Mouse (Mus musculus) limb, embryonic 12.5 days (tissue): ENCODE measurements around the gene Slc41a2. TPM values are rescaled to one million over a fixed set of nuclear protein-coding genes. Genes with fewer than 3 reads are reported as not detected.
"Not testable (repeated sequence)": the region's sequence is repeated elsewhere in the genome, so short reads cannot be mapped to it uniquely, and the experiment has no call there.

Source experiments
- ATAC-seq: fragments of 200-750 bp; cut with Nextera tagmentation; 2 replicates; pipeline ENCODE4 v1.8.0; 2017; ENCODE audit warnings: low read depth, moderate TSS enrichment; ENCODE audit not compliant: insufficient number of reproducible peaks, insufficient read depth, low FRiP score, low TSS enrichment
- H3K27ac ChIP-seq: fragments of 300-500 bp; sonication (generic); 2 replicates; pipeline ENCODE4 v1.5.1; 2016; ENCODE audit warnings: mild to moderate bottlenecking, moderate library complexity
- H3K27me3 ChIP-seq: fragments of 300-500 bp; sonication (generic); 2 replicates; pipeline ENCODE4 v1.6.1; 2016; ENCODE audit warnings: mild to moderate bottlenecking, moderate library complexity
- H3K36me3 ChIP-seq: fragments of 300-500 bp; sonication (generic); 2 replicates; pipeline ENCODE4 v1.6.1; 2016; ENCODE audit warnings: mild to moderate bottlenecking, moderate library complexity
- H3K4me1 ChIP-seq: fragments of 300-500 bp; sonication (generic); replicated peaks from 2 replicates; pipeline ENCODE4 v1.6.1; 2016
- H3K4me2 ChIP-seq: fragments of 300-500 bp; sonication (generic); 2 replicates; pipeline ENCODE4 v1.6.1; 2016; ENCODE audit warnings: mild to moderate bottlenecking, moderate library complexity
- H3K4me3 ChIP-seq: fragments of 300-500 bp; sonication (generic); replicated peaks from 2 replicates; pipeline ENCODE4 v1.5.1; 2016; ENCODE audit warnings: mild to moderate bottlenecking
- H3K9ac ChIP-seq: fragments of 300-500 bp; sonication (generic); replicated peaks from 2 replicates; pipeline ENCODE4 v1.6.1; 2016; ENCODE audit warnings: mild to moderate bottlenecking, moderate library complexity
- H3K9me3 ChIP-seq: fragments of 300-500 bp; sonication (generic); 2 replicates; pipeline ENCODE4 v1.6.1; 2016; ENCODE audit warnings: mild to moderate bottlenecking, moderate library complexity
- WGBS: fragments of 180-500 bp; shearing (Covaris S2); methylation state at CpG from one replicate; pipeline ENCODE4 v1.1.7; 2016; 5-methylcytosine and 5-hydroxymethylcytosine counted together
- polyA plus RNA-seq: library from polyadenylated mRNA; unstranded; fragments of >200 nt; fragmentation: Nextera tagmentation; extraction: Ambion mirVana; gene quantifications from 2 replicates; pipeline ENCODE4 v1.2.1, GENCODE M21; 2016

The Slc41a2 gene
- polyA plus RNA-seq: 0.44 and 1.3 TPM in 2 replicates

DNA sequence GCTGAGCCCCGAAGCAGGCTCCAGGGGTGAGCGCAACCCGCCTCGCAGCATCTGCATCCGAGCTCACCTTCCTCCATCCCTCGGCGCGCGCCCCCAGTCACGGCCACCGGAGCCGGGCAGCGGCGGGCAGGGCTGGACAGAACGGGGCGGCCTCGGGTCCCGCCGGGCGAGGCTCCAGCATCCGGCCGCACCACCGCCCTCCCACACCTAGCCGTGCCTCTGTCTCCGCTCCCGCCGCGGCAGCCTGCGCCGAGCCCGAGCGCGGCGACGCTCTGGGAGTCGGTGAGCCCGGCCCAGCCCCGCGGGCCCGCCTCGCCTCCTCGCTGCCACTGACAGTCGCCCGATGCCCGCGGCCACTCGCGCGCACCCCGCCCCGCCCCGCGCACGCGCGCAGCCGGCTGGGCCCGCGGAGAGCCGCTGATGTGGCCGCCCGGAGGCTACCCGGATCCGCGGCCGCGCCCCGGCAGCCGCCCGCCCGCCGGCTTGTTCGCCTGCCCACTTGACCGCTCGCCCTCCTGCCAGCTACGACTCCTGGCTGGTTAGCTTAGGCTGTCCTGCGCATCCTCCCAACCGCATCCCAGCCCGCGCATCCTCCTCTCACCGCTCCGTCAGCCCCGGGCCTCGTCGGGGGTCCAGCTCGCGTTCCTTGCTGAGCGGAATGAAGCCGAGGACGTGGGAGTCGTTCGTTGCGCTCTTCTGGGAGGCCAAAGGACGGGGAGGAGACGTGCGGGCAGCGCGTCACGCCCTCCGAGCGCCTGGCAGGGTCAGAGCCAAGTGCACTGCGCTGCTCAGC lies at the start of gene Slc41a2:
TSS of gene Slc41a2 (minus strand) at position 724 of the 793 bp plus-strand sequence.
- ATAC-seq: no peak
- Histone ChIP-seq H3K36me3 (no peaks in the 10 kb centered on the region), H3K4me3 (peak within 1 kb of the TSS; percentile 67), H3K27me3 (peaks cover 67% of the 10 kb centered on the region), H3K9ac (peak within 1 kb of the TSS; percentile 74), H3K4me1 (no peaks in the 10 kb centered on the region), H3K27ac (no peak within 1 kb of the TSS), H3K9me3 (no peaks in the 10 kb centered on the region), H3K4me2 (peak within 1 kb of the TSS; percentile 94)
- under 1% methylated on average over 96 of the region's 102 CpGs for WGBS

DNA sequence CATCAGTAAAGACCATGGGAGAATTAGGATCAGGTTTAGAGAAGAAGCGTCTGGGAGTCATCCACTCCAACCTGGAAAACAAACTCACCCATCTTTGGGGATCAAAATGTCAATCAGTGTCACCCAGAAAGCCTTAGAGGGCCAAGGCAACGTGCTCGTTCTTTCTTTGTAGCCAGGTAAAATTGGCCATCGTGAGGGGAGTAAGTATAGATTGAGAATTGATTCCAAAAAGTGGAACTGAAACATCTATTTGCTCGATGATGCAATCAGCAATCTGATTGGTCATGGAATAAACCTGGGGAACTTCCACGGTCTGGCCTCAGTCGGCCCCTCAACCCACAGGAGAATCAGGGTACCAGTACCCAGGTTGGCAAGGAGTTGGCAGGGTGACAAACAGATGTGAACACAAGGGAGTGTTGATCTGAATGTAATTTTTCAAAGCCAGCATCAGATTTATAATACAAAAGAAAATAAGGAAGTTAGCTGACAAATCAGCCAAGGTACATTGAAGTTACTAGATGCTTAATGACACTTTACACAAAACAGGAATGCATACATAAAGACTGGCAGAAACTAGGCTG lies 47.7 kb upstream of the Slc41a2 start:
- WGBS: 92% methylated on average over 7 of the region's 7 CpGs
- H3K9ac ChIP-seq: no peak overlapping the region
- H3K4me2 ChIP-seq: no peak overlapping the region
- H3K27ac ChIP-seq: no peak overlapping the region
- peaks cover 13% of the 10 kb centered on the region for H3K36me3 ChIP-seq
- no peaks in the 10 kb centered on the region for H3K4me1 ChIP-seq
- H3K4me3 ChIP-seq: no peak overlapping the region
- ATAC-seq: no peak
- no peaks in the 10 kb centered on the region for H3K27me3 ChIP-seq
- no peaks in the 10 kb centered on the region for H3K9me3 ChIP-seq

GRCm38 (mm10) chr10:83384456-83385215 lies 47.0 kb upstream of the Slc41a2 start:
- 93% methylated on average over 8 of the region's 8 CpGs for WGBS
- Histone ChIP-seq H3K4me3 (no peak overlapping the region), H3K9me3 (no peaks in the 10 kb centered on the region), H3K9ac (no peak overlapping the region), H3K36me3 (peaks cover 16% of the 10 kb centered on the region), H3K27ac (no peak overlapping the region), H3K4me1 (no peaks in the 10 kb centered on the region), H3K4me2 (no peak overlapping the region), H3K27me3 (no peaks in the 10 kb centered on the region)
- no peak for ATAC-seq

DNA sequence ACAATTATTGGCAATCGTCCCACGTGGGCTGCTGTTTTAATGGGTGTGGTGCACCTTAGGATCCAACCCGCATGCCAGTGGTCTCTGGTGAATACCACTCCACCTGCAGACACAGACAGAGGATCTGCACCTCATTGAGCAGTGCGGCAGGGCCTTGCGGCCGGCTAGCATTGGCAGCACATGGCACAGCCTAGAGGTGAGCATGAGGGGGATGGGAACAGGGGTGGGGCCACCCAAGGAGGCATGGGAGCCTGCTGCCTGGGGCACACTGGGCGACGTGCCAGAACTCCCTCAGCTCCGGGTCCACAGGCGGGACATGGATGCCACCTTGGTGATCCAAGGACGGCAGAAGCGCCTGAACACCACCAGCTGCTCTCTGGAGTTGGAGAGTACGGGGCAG lies 46.2 kb upstream of the Slc41a2 start:
- no peak overlapping the region for H3K4me3 ChIP-seq
- 97% methylated on average over 13 of the region's 13 CpGs for WGBS
- no peaks in the 10 kb centered on the region for H3K27me3 ChIP-seq
- H3K9ac ChIP-seq: no peak overlapping the region
- no peak for ATAC-seq
- no peak overlapping the region for H3K27ac ChIP-seq
- H3K4me1 ChIP-seq: no peaks in the 10 kb centered on the region
- H3K9me3 ChIP-seq: no peaks in the 10 kb centered on the region
- H3K36me3 ChIP-seq: peaks cover 16% of the 10 kb centered on the region
- H3K4me2 ChIP-seq: no peak overlapping the region

DNA sequence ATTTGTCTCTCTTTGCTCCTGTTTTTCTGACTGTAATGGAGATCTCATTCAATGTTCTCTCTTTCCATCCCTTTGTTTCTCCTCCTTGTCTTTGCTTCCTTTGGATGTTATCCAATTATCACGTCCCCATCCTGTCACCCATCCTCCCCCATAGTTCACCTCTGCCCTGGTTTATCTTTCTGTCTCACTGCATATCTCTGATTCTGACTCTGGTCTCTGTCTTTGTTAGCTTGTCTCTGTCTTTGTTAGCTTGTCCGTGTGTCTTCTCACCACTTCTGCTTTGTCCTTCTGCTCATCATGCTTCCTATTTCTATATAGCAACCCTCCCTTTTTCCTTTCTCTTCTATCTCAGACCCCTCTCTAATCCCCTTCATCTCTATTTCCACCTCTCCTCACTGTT lies 45.3 kb upstream of the Slc41a2 start:
- no peak overlapping the region for H3K9ac ChIP-seq
- no peak overlapping the region for H3K27ac ChIP-seq
- no peak for ATAC-seq
- H3K4me1 ChIP-seq: no peaks in the 10 kb centered on the region
- no peak overlapping the region for H3K4me2 ChIP-seq
- WGBS: 93% methylated on average over 2 of the region's 2 CpGs
- H3K27me3 ChIP-seq: no peaks in the 10 kb centered on the region
- no peak overlapping the region for H3K4me3 ChIP-seq
- no peaks in the 10 kb centered on the region for H3K9me3 ChIP-seq
- H3K36me3 ChIP-seq: peaks cover 16% of the 10 kb centered on the region

- H3K36me3 ChIP-seq: peaks cover 16% of the 10 kb centered on the region
- WGBS: 87% methylated on average over 4 of the region's 4 CpGs
- no peak overlapping the region for H3K27ac ChIP-seq
- no peaks in the 10 kb centered on the region for H3K9me3 ChIP-seq
- H3K4me3 ChIP-seq: no peak overlapping the region
- no peak overlapping the region for H3K4me2 ChIP-seq
- ATAC-seq: no peak
- H3K9ac ChIP-seq: no peak overlapping the region
- H3K4me1 ChIP-seq: no peaks in the 10 kb centered on the region
- no peaks in the 10 kb centered on the region for H3K27me3 ChIP-seq
Measured at GRCm38 (mm10) chr10:83382528-83382927, 44.8 kb upstream of the Slc41a2 start.

DNA sequence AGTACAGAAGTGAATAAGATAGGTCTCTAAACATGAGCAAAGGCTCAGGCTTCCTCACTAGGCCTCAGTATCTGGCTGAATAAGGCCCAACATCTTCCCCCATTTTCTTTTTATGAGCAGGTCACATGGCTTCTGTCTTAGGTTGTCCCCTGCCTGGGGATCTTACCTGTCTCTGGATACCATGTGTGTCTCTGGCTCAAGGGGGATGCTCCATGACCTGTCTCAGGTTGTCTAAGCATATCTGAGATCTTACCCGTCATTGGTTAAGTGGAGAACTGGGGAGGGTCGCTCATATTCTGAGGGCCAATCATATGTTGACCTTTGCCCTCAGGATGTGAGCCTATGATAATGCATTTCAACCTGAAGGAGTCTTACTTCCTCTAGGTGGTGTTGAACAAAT lies 42.8 kb upstream of the Slc41a2 start:
- Histone ChIP-seq H3K27me3 (no peaks in the 10 kb centered on the region), H3K4me3 (no peak overlapping the region), H3K36me3 (peaks cover 17% of the 10 kb centered on the region), H3K4me2 (no peak overlapping the region), H3K4me1 (no peaks in the 10 kb centered on the region), H3K27ac (no peak overlapping the region), H3K9ac (no peak overlapping the region), H3K9me3 (no peaks in the 10 kb centered on the region)
- WGBS: 90% methylated on average over 2 of the region's 2 CpGs
- no peak for ATAC-seq

GRCm38 (mm10) chr10:83378083-83378833 lies 40.6 kb upstream of the Slc41a2 start:
- Histone ChIP-seq H3K9me3 (no peaks in the 10 kb centered on the region), H3K4me2 (no peak overlapping the region), H3K4me3 (no peak overlapping the region), H3K4me1 (no peaks in the 10 kb centered on the region), H3K27me3 (no peaks in the 10 kb centered on the region), H3K36me3 (peaks cover 24% of the 10 kb centered on the region), H3K27ac (no peak overlapping the region), H3K9ac (no peak overlapping the region)
- no peak for ATAC-seq
- WGBS: 86% methylated on average over 9 of the region's 9 CpGs

- Histone ChIP-seq H3K9ac (no peak overlapping the region), H3K9me3 (no peaks in the 10 kb centered on the region), H3K27ac (no peak overlapping the region), H3K27me3 (no peaks in the 10 kb centered on the region), H3K4me1 (no peaks in the 10 kb centered on the region), H3K4me2 (no peak overlapping the region), H3K4me3 (no peak overlapping the region), H3K36me3 (peaks cover 32% of the 10 kb centered on the region)
- no peak for ATAC-seq
- WGBS: 88% methylated on average over 8 of the region's 8 CpGs
Measured at GRCm38 (mm10) chr10:83376911-83377682, 39.4 kb upstream of the Slc41a2 start.

DNA sequence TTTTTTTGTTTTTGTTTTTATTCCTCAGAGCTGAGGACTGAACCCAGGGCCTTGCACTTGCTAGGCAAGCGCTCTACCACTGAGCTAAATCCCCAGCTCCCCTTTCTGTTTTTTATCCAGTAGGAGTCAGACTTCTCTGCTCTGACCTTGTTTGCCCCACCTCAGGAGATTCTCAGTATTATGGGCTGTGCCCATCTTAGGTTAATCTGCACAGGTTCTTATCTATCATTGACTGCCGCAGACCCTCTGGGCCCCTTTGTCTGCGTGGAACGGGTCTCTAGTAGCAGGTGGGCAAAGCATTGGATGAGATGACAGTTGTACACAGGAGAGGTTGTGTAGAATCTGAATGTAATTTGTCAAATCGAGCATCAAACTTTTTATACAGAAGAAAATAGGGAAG lies 37.8 kb upstream of the Slc41a2 start:
- not testable (repeated sequence) for H3K27ac ChIP-seq, ATAC-seq, H3K4me1 ChIP-seq, H3K4me3 ChIP-seq, H3K4me2 ChIP-seq, H3K9ac ChIP-seq, H3K9me3 ChIP-seq, H3K27me3 ChIP-seq
- H3K36me3 ChIP-seq: peaks cover 48% of the 10 kb centered on the region
- WGBS: 94% methylated on average over 5 of the region's 5 CpGs
